Mouse (Mus musculus) lung, adult 2 months (tissue): ENCODE results near the gene 4933424G06Rik.

Experiments
- CTCF ChIP-seq: fragments of 200-500 bp; IDR thresholded peaks from 2 replicates; pipeline ENCODE4 v1.5.1; 2011; ENCODE audit warnings: mild to moderate bottlenecking, low read length, control low read depth; ENCODE audit not compliant: insufficient read depth
- POLR2A ChIP-seq: fragments of 200-500 bp; IDR thresholded peaks from 2 replicates; pipeline ENCODE4 v1.6.1; 2011; ENCODE audit warnings: low read depth, mild to moderate bottlenecking, control low read depth, low read length, borderline replicate concordance; ENCODE audit errors: extremely low read depth

GRCm38 (mm10) chr1:36760401-36760800, 50.5 kb downstream of the 4933424G06Rik start:
- TF ChIP-seq CTCF: no peak
- no peak for TF ChIP-seq POLR2A
